Mouse (Mus musculus) limb, embryonic 14.5 days (tissue): ENCODE results near the gene Cenph. TPM values are rescaled to one million over a fixed set of nuclear protein-coding genes. Genes with fewer than 3 reads are reported as not detected.

Source experiments
- ATAC-seq: fragments of 200-750 bp; cut with Nextera tagmentation; 2 replicates; pipeline ENCODE4 v1.8.0; 2017; ENCODE audit warnings: low read depth, moderate number of reproducible peaks, moderate TSS enrichment; ENCODE audit not compliant: low FRiP score
- DNase-seq: peaks from one replicate; pipeline ENCODE4 v3.0.0-alpha.2; 2015; ENCODE audit warnings: low spot score
- H3K27ac ChIP-seq: fragments of 300-500 bp; sonication (generic); replicated peaks from 2 replicates; pipeline ENCODE4 v1.5.1; 2014; ENCODE audit warnings: low read depth, mild to moderate bottlenecking, low read length, moderate library complexity, mixed read lengths
- H3K27me3 ChIP-seq: fragments of 300-500 bp; sonication (generic); 2 replicates; pipeline ENCODE4 v1.6.1; 2014; ENCODE audit warnings: low read length, mixed read lengths; ENCODE audit not compliant: control insufficient read depth, insufficient read depth
- H3K36me3 ChIP-seq: fragments of 300-500 bp; sonication (generic); 2 replicates; pipeline ENCODE4 v1.6.1; 2014; ENCODE audit warnings: mild to moderate bottlenecking, low read length, moderate library complexity, mixed read lengths; ENCODE audit not compliant: control insufficient read depth, insufficient read depth
- H3K4me1 ChIP-seq: fragments of 300-500 bp; sonication (generic); 2 replicates; pipeline ENCODE4 v1.6.1; 2014; ENCODE audit warnings: antibody characterized with exemption, low read length, mixed read lengths; ENCODE audit not compliant: control insufficient read depth, insufficient read depth
- H3K4me2 ChIP-seq: fragments of 300-500 bp; sonication (generic); replicated peaks from 2 replicates; pipeline ENCODE4 v1.6.1; 2014; ENCODE audit warnings: low read depth, mild to moderate bottlenecking, low read length, moderate library complexity; ENCODE audit not compliant: severe bottlenecking
- H3K4me3 ChIP-seq: fragments of 300-500 bp; sonication (generic); replicated peaks from 2 replicates; pipeline ENCODE4 v1.5.1; 2014; ENCODE audit warnings: low read length
- H3K9ac ChIP-seq: fragments of 300-500 bp; sonication (generic); 2 replicates; pipeline ENCODE4 v1.6.1; 2014; ENCODE audit warnings: mild to moderate bottlenecking, low read depth, low read length, moderate library complexity; ENCODE audit not compliant: severe bottlenecking
- H3K9me3 ChIP-seq: fragments of 300-500 bp; sonication (generic); 2 replicates; pipeline ENCODE4 v1.6.1; 2016; ENCODE audit warnings: low read length; ENCODE audit not compliant: control insufficient read depth
- POLR2A ChIP-seq: fragments of 200-500 bp; IDR thresholded peaks from 2 replicates; pipeline ENCODE4 v1.8.0; 2012; ENCODE audit warnings: inconsistent platforms, mild to moderate bottlenecking, moderate library complexity, borderline replicate concordance; ENCODE audit not compliant: insufficient read depth, insufficient read length; ENCODE audit errors: extremely low read depth
- WGBS: fragments of 180-500 bp; shearing (Covaris S2); extraction: QIAGEN DNeasy Blood & Tissue Kit; methylation state at CpG from one replicate; pipeline ENCODE4 v1.1.7; 2014; 5-methylcytosine and 5-hydroxymethylcytosine counted together
- polyA plus RNA-seq, 2 experiments: library from polyadenylated mRNA; depleted of rRNA in 1 of 2; stranded (reverse) in 1 of 2; unstranded in 1 of 2; fragments of >200 nt; fragmentation: Nextera tagmentation in 1 of 2; extraction: Ambion mirVana in 1 of 2; gene quantifications; 2 replicates each; pipeline versions ENCODE4 v1.2.1 to v1.2.3; 2012 to 2014

Cenph gene
- 22.1 and 29.4 TPM in 2 replicates for polyA plus RNA-seq (2012; rRNA removed)
- polyA plus RNA-seq (2014; fragmentation: Nextera tagmentation; extraction: Ambion mirVana): 28.5 and 29.3 TPM in 2 replicates

GRCm38 (mm10) chr13:100775252-100776055 is at the start of gene Cenph:
Cenph (minus strand) TSS chr13:100775899.
- Histone ChIP-seq H3K27me3 (no peaks in the 10 kb centered on the region), H3K9ac (peak within 1 kb of the TSS; percentile 67), H3K27ac (peak within 1 kb of the TSS; percentile 1; the same call in 1 of the 2 replicates), H3K4me3 (peak within 1 kb of the TSS; percentile 78), H3K36me3 (peaks cover 29% of the 10 kb centered on the region), H3K4me1 (peaks cover 8% of the 10 kb centered on the region; the same call in 1 of the 2 replicates), H3K4me2 (peak within 1 kb of the TSS; percentile 67), H3K9me3 (no peaks in the 10 kb centered on the region)
- TF ChIP-seq POLR2A: no peak
- under 1% methylated on average over 46 of the region's 46 CpGs for WGBS
- peak; percentile 92 for DNase-seq
- ATAC-seq: peak; percentile 92

GRCm38 (mm10) chr13:100824916-100825315 is 49.2 kb upstream of the Cenph start:
- Histone ChIP-seq H3K4me2 (no peak overlapping the region), H3K4me1 (peaks cover 3% of the 10 kb centered on the region; the same call in 1 of the 2 replicates), H3K27me3 (no peaks in the 10 kb centered on the region), H3K9ac (no peak overlapping the region), H3K36me3 (peaks cover 72% of the 10 kb centered on the region), H3K27ac (no peak overlapping the region), H3K9me3 (no peaks in the 10 kb centered on the region), H3K4me3 (no peak overlapping the region)
- no peak for ATAC-seq
- 86% methylated on average over 3 of the region's 3 CpGs for WGBS
- TF ChIP-seq POLR2A: no peak
- DNase-seq: no peak

GRCm38 (mm10) chr13:100824306-100824705 is 48.6 kb upstream of the Cenph start:
- no peak for DNase-seq
- Histone ChIP-seq H3K4me3 (no peak overlapping the region), H3K36me3 (peaks cover 77% of the 10 kb centered on the region), H3K9me3 (no peaks in the 10 kb centered on the region), H3K9ac (no peak overlapping the region), H3K4me1 (no peaks in the 10 kb centered on the region), H3K27me3 (no peaks in the 10 kb centered on the region), H3K4me2 (no peak overlapping the region), H3K27ac (no peak overlapping the region)
- 88% methylated on average over 6 of the region's 6 CpGs for WGBS
- ATAC-seq: no peak
- TF ChIP-seq POLR2A: no peak

GRCm38 (mm10) chr13:100823863-100824262 is 48.2 kb upstream of the Cenph start:
- Histone ChIP-seq H3K4me2 (no peak overlapping the region), H3K9ac (no peak overlapping the region), H3K27me3 (no peaks in the 10 kb centered on the region), H3K27ac (no peak overlapping the region), H3K4me3 (no peak overlapping the region), H3K4me1 (no peaks in the 10 kb centered on the region), H3K9me3 (no peaks in the 10 kb centered on the region), H3K36me3 (peaks cover 80% of the 10 kb centered on the region)
- ATAC-seq: no peak
- no peak for DNase-seq
- WGBS: 98% methylated on average over 3 of the region's 3 CpGs
- no peak for TF ChIP-seq POLR2A

GRCm38 (mm10) chr13:100814451-100814850 is 38.8 kb upstream of the Cenph start:
- H3K36me3 ChIP-seq: peaks cover 79% of the 10 kb centered on the region
- H3K9me3 ChIP-seq: no peaks in the 10 kb centered on the region
- no peak overlapping the region for H3K4me2 ChIP-seq
- ATAC-seq: no peak
- no peak for DNase-seq
- H3K27me3 ChIP-seq: no peaks in the 10 kb centered on the region
- no peak overlapping the region for H3K27ac ChIP-seq
- H3K4me1 ChIP-seq: no peaks in the 10 kb centered on the region
- no peak overlapping the region for H3K9ac ChIP-seq
- WGBS: 91% methylated on average over 6 of the region's 6 CpGs
- H3K4me3 ChIP-seq: no peak overlapping the region
- no peak for TF ChIP-seq POLR2A
